Mouse (Mus musculus): Measurements from ENCODE around the gene Eif2s2.

Eif2s2 gene

DNA sequence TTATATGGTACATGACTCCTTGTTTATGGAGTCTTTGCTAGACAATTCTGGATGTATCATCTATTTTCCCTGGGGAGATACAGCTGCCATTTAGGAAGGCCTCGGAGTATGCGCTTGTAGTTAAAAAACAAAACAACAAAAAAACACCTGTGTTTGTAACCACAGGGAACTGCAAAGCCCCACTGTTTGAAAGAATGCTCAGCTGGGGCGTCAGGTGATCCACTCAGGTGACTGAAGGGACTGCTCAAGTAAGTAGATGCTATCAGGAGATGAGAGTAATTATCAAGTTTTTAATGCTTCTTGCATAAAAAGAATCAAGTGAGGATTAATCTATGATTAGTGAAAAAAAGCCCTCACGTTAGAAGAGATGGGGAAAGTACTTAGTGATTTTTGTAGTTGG lies 813 bp upstream of the Eif2s2 start:
- in situ Hi-C loops (cut with MboI, MseI): loop anchor here (25.0 kb wide), 1 partner anchor 1294 kb away; the partner anchor contains the start of genes Phf20 and Rbm39

GRCm38 (mm10) chr2:154893045-154893385 lies 280 bp upstream of the Eif2s2 start:
- in situ Hi-C loops (cut with MboI, MseI): loop anchor here (25.0 kb wide), 1 partner anchor 1294 kb away; the partner anchor contains the start of genes Phf20 and Rbm39

DNA sequence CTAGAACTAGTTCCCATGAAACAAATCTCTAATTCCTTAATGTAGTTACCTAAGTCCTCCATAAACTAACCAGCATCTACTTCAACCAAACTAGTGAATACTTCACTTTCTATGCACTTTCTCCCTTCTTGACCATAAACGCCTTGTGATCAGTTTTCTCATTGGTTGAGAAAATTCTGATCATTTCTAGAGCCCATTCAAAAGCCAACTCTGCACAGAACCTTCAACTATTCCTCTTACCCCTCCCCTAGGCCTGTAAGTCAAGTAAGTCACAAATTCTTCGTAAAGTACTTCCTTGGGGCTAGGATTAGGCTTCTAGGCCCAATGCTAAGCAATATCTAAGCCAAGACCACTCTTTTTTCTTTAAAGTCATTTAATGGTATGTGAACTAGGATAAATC lies 1.1 kb downstream of the Eif2s2 start:
- in situ Hi-C loops (cut with MboI, MseI): loop anchor here (25.0 kb wide), 1 partner anchor 1296 kb away; the partner anchor contains the start of genes Phf20 and Rbm39

GRCm38 (mm10) chr2:154876621-154877020 lies 16.1 kb downstream of the Eif2s2 start:
- in situ Hi-C loops (cut with MboI, MseI): loop anchor here (25.0 kb wide), 1 partner anchor 1311 kb away; the partner anchor contains the start of genes Phf20 and Rbm39

GRCm38 (mm10) chr2:154869954-154870641 lies 22.6 kb downstream of the Eif2s2 start:
- in situ Hi-C loops (cut with MboI, MseI): loop anchor here (5.0 to 10.0 kb wide), 2 partner anchors 63 to 165 kb away; no protein-coding TSS in a partner anchor

DNA sequence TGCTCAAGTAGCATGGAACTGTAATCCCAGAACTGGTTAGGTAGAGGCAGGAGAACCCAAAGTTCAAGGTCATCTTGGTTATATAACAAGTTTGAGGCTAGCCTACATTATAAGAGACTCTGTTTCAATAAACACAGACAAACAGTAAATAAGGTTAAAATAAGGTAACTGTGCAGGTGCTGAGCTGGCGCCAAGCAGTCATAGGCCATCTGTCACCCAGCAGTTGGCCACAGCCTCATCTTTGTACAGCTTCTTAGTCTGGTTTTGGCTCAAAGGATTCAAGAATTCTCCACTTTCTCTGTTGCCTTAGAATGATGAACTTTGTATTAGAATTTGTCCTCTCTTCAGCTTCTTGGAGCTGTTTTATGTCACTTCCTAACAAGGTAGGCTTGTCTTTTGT lies 24.6 kb downstream of the Eif2s2 start:
- in situ Hi-C loops (cut with MboI, MseI): loop anchor here (5.0 to 10.0 kb wide), 2 partner anchors 61 to 163 kb away; no protein-coding TSS in a partner anchor

GRCm38 (mm10) chr2:154865696-154866095 lies 27.0 kb downstream of the Eif2s2 start:
- in situ Hi-C loops (cut with MboI, MseI): loop anchor here (5.0 to 10.0 kb wide), 2 partner anchors 58 to 161 kb away; no protein-coding TSS in a partner anchor

DNA sequence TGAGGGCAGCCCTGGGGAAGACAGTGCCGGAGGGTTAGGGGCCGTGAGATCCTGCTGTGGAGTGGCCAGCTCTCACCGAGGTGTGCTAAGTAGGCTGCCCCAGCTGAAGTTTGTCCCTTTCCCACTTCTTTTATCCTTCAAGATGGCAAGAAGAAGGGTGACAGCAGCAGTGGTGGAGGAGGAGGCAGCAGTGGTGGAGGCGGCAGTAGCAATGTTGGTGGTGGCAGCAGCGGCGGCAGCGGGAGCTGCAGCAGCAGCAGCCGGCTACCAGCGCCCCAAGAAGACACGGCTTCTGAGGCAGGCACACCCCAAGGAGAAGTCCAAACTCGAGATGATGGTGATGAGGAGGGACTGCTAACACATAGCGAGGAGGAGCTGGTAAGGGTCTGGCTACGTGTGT lies 29.1 kb downstream of the Eif2s2 start:
- in situ Hi-C loops (cut with MboI, MseI): loop anchor here (10.0 kb wide), 1 partner anchor 159 kb away; no protein-coding TSS in a partner anchor

DNA sequence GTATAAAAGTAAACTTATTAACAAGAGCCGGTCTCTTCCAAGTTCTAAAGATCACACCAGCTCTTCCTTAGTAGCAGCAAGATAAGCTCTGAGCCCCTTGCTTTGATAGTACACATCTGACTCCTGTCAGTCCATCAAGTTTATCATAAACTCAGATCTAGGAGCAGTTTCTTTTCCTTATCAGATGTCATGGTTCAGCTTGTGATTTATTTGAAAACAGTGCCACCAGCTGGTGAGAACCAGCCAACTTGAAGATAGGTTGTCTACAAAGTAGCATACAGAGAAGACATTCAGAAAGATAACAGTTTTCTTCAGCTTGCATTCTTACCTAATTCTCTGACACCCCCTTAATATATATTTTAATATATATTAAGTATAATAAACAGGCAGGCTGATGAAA lies 37.4 kb downstream of the Eif2s2 start:
- in situ Hi-C loops (cut with MboI, MseI): no loop called here

DNA sequence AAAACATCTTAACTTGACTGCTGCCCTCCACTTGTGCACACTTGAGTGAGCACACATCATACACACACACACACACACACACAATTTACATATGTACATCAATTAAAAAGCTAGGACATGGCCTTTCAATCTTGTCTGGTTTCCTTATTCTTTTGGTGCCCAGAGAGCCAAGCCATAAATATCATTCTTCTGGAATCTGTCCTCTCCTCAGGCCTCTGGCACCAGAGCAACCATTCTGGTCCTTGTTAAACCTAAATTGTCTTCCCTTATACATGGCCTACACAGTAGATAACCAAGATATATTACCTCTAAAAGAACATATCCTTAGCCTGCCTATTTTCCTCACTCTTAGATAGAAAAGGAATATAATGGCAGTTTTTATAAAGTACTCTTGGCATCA lies 44.6 kb downstream of the Eif2s2 start:
- in situ Hi-C loops (cut with MboI, MseI): no loop called here

GRCm38 (mm10) chr2:154836537-154836936 lies 56.2 kb downstream of the Eif2s2 start:
- in situ Hi-C loops (cut with MboI, MseI): loop anchor here (10.0 kb wide), 1 partner anchor 72 kb away; no protein-coding TSS in a partner anchor

GRCm38 (mm10) chr2:154834149-154834865 lies 58.4 kb downstream of the Eif2s2 start:
- in situ Hi-C loops (cut with MboI, MseI): loop anchor here (10.0 kb wide), 1 partner anchor 70 kb away; no protein-coding TSS in a partner anchor

GRCm38 (mm10) chr2:154832471-154832870 lies 60.3 kb downstream of the Eif2s2 start:
- in situ Hi-C loops (cut with MboI, MseI): loop anchor here (10.0 kb wide), 1 partner anchor 68 kb away; no protein-coding TSS in a partner anchor

DNA sequence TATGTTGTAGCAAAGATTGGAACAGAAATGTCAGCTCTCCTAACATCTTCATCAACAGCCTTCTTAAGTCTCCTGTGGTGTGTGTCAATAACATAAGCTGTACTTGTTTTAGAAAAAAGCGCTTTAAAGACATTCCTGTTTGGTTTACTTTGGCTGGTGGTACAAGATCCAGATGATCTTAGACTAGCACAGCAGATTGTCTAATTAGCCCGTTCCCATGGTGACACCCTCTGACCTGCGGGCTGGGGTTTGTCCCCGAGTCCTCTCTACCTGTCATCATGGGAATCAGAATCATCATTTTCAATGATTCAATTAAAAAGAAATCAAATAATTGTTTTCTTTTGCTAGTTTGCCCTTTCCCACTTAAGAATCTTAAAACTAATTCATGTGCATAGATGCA lies 65.2 kb downstream of the Eif2s2 start:
- in situ Hi-C loops (cut with MboI, MseI): no loop called here

GRCm38 (mm10) chr2:154826054-154826538 lies 66.6 kb downstream of the Eif2s2 start:
- in situ Hi-C loops (cut with MboI, MseI): no loop called here
